Mouse (Mus musculus) lung, postnatal 0 days (tissue): Measurements from ENCODE around the gene Zfp653.

Source experiments
- CTCF ChIP-seq: IDR thresholded peaks from 2 replicates; pipeline ENCODE4 v1.5.1; 2016; ENCODE audit warnings: antibody characterized with exemption, mild to moderate bottlenecking
- EP300 ChIP-seq: IDR thresholded peaks from 2 replicates; pipeline ENCODE4 v1.6.1; 2016; ENCODE audit warnings: antibody characterized with exemption, mild to moderate bottlenecking, control low read depth

DNA sequence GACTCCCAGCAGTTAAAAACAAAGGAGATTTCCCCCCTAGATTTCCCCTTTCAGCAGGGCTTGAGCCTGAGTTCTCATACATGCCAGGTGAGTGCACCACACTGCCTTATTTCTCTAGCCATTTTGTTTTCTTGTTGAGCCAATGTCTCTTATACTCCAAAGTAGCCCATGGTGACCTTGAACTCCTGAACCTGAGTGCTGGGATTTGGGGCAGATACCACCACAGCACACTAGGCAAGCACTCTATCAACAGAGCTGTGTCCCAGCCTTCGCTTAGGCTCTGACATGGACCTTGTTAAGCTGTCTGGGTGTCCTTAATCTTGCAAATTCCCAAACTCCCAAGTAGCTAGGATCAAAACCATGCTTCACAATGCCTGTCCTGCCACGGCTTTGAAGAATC lies 29.3 kb downstream of the Zfp653 start:
- TF ChIP-seq CTCF (no peak), EP300 (no peak)
